Mouse (Mus musculus): ENCODE data around the gene Lmbrd2. TPM values are rescaled to one million over a fixed set of nuclear protein-coding genes. Genes with fewer than 3 reads are reported as not detected.
"Not testable (repeated sequence)": the region's sequence is repeated elsewhere in the genome, so short reads cannot be mapped to it uniquely, and the experiment has no call there.

Lmbrd2 gene
- polyA plus RNA-seq, 1 experiment from 2014 or later = 1.5 TPM

GRCm38 (mm10) chr15:9213431-9213830, 73.1 kb downstream of the Lmbrd2 start:
- not testable (repeated sequence) for H3K27me3 ChIP-seq; ATAC-seq (replicated peaks; ENCODE audit: insufficient number of reproducible peaks, insufficient read depth, low FRiP score, low read depth); H3K36me3 ChIP-seq; H3K4me2 ChIP-seq; H3K9me3 ChIP-seq (replicated peaks); H3K4me3 ChIP-seq; H3K27ac ChIP-seq; H3K4me1 ChIP-seq (replicated peaks); H3K9ac ChIP-seq
- WGBS = 86% methylated on average over 7 of the region's 7 CpGs

DNA sequence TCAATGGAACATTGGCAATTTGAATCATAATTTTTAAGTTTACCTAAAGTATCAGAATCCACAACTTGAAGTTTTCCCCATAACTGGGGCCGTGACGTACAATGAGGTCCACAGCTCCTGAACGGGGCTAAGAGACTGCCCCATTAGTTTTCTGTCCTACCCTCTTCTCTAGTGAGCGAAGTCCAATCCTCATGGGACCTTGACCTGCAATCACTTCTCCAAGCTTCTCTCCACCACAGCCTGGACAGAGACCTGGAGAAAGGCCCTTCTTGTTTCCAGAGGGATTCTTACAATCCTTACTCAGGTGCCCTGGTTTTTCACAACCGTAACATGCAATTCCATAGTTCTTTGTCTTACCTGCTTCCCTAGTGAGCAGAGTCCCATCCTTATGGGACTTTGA, 76.1 kb downstream of the Lmbrd2 start:
- no peaks in the 10 kb centered on the region for H3K27me3 ChIP-seq
- H3K4me3 ChIP-seq = no peak overlapping the region
- WGBS = 86% methylated on average over 5 of the region's 5 CpGs
- no peak overlapping the region for H3K9ac ChIP-seq
- no peaks in the 10 kb centered on the region for H3K4me1 ChIP-seq (replicated peaks)
- no peak overlapping the region for H3K27ac ChIP-seq
- no peaks in the 10 kb centered on the region for H3K9me3 ChIP-seq (replicated peaks)
- ATAC-seq (replicated peaks; ENCODE audit: insufficient number of reproducible peaks, insufficient read depth, low FRiP score, low read depth) = no peak
- H3K36me3 ChIP-seq = no peaks in the 10 kb centered on the region
- H3K4me2 ChIP-seq = no peak overlapping the region

DNA sequence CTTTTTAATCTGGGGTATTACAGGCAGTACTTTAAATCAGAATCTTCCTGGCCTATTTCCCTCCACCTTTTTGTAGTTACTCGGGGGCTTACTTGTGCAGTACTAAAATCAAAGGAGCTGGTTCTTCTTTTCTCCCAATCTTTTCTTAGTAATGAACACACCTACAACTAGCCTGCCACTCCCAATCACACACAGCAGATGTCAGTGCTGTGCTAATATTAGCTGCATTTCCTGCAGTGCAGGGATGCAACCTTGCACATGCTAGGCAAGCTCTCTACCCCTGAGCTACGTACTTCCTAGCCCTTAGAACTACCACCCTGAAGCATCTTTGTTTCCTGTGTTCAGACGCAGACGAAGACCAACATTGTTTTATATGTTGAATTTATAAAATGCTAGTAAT, 90.6 kb downstream of the Lmbrd2 start:
- H3K27me3 ChIP-seq; H3K9me3 ChIP-seq (replicated peaks); H3K27ac ChIP-seq; H3K9ac ChIP-seq; ATAC-seq (replicated peaks; ENCODE audit: insufficient number of reproducible peaks, insufficient read depth, low FRiP score, low read depth); H3K4me2 ChIP-seq; H3K4me3 ChIP-seq; H3K4me1 ChIP-seq (replicated peaks); H3K36me3 ChIP-seq: not testable (repeated sequence)
- WGBS = 69% methylated on average over 4 of the region's 4 CpGs

GRCm38 (mm10) chr15:9246345-9246744, 106.0 kb downstream of the Lmbrd2 start:
- ATAC-seq (replicated peaks; ENCODE audit: insufficient number of reproducible peaks, insufficient read depth, low FRiP score, low read depth) = no peak
- no peak overlapping the region for H3K9ac ChIP-seq
- H3K27ac ChIP-seq = no peak overlapping the region
- H3K27me3 ChIP-seq = no peaks in the 10 kb centered on the region
- H3K4me2 ChIP-seq = no peak overlapping the region
- no peak overlapping the region for H3K4me3 ChIP-seq
- H3K9me3 ChIP-seq (replicated peaks) = no peaks in the 10 kb centered on the region
- H3K4me1 ChIP-seq (replicated peaks) = no peaks in the 10 kb centered on the region
- no peaks in the 10 kb centered on the region for H3K36me3 ChIP-seq

Other genes with a start within 250 kb of the Lmbrd2 start
- gene Ranbp3l, start 172.6 kb upstream of the Lmbrd2 start, polyA plus RNA-seq (2015; fragmentation: Nextera tagmentation; extraction: Ambion mirVana) = 0.20 and 0.53 TPM in 2 replicates
- gene Nadk2, start 69.3 kb upstream of the Lmbrd2 start, polyA plus RNA-seq (2015; fragmentation: Nextera tagmentation; extraction: Ambion mirVana) = 43.7 TPM in 2 replicates
- gene Skp2, start 14.9 kb downstream of the Lmbrd2 start, polyA plus RNA-seq (2015; fragmentation: Nextera tagmentation; extraction: Ambion mirVana) = 18.4 and 24.0 TPM in 2 replicates
- 0.23 TPM in 1 of 2 replicates, not detected in the other for gene Ugt3a1, start 136.3 kb downstream of the Lmbrd2 start, polyA plus RNA-seq (2015; fragmentation: Nextera tagmentation; extraction: Ambion mirVana)
- gene Ugt3a2, start 195.0 kb downstream of the Lmbrd2 start, polyA plus RNA-seq (2015; fragmentation: Nextera tagmentation; extraction: Ambion mirVana) = not detected in 2 replicates

Data from heart, embryonic 15.5 days (tissue).